Mouse (Mus musculus) lung, postnatal 0 days (tissue): ENCODE measurements around the gene Actc1.

Experiments used
- CTCF ChIP-seq: IDR thresholded peaks from 2 replicates; pipeline ENCODE4 v1.5.1; 2016; ENCODE audit warnings: antibody characterized with exemption, mild to moderate bottlenecking
- EP300 ChIP-seq: IDR thresholded peaks from 2 replicates; pipeline ENCODE4 v1.6.1; 2016; ENCODE audit warnings: antibody characterized with exemption, mild to moderate bottlenecking, control low read depth

GRCm38 (mm10) chr2:114054129-114054528 lies 781 bp upstream of the Actc1 start:
- TF ChIP-seq CTCF = no peak
- no peak for TF ChIP-seq EP300
